Mouse (Mus musculus) bone marrow, adult 2 months (tissue): ENCODE measurements around the gene Lpxn. TPM values are rescaled to one million over a fixed set of nuclear protein-coding genes. Genes with fewer than 3 reads are reported as not detected.

Source experiments
- H3K27ac ChIP-seq: fragments of 200-500 bp; 2 replicates; pipeline ENCODE4 v1.5.1; 2012; ENCODE audit warnings: low read depth, mild to moderate bottlenecking, control low read depth, inconsistent platforms, low read length; ENCODE audit not compliant: control insufficient read depth, poor library complexity, insufficient read depth
- H3K4me1 ChIP-seq: fragments of 200-500 bp; 2 replicates; pipeline ENCODE4 v1.6.1; 2011; ENCODE audit warnings: low read length; ENCODE audit not compliant: control insufficient read depth, insufficient read depth
- H3K4me3 ChIP-seq: fragments of 200-500 bp; replicated peaks from 2 replicates; pipeline ENCODE3; 2011; ENCODE audit warnings: mild to moderate bottlenecking, low read depth, low read length, control low read depth; ENCODE audit not compliant: control insufficient read depth
- CTCF ChIP-seq: fragments of 200-500 bp; IDR thresholded peaks from 2 replicates; pipeline ENCODE4 v1.5.1; 2011; ENCODE audit warnings: low read length, control low read depth; ENCODE audit not compliant: control insufficient read depth, insufficient read depth
- POLR2A ChIP-seq: fragments of 200-500 bp; IDR thresholded peaks from 2 replicates; pipeline ENCODE4 v1.6.1; 2011; ENCODE audit warnings: low read depth, mild to moderate bottlenecking, control low read depth, low read length, borderline replicate concordance; ENCODE audit not compliant: control insufficient read depth
- WGBS: fragments of 180-500 bp; shearing (Covaris S2); methylation state at CpG from one replicate; pipeline ENCODE4 v1.1.7; 2018; 5-methylcytosine and 5-hydroxymethylcytosine counted together
- polyA plus RNA-seq: library from polyadenylated mRNA; stranded (reverse); fragments of >200 nt; gene quantifications from 2 replicates; pipeline ENCODE4 v1.2.4, GENCODE M21; 2011; ENCODE audit warnings: low replicate concordance; ENCODE audit not compliant: missing spikeins, insufficient read depth, insufficient read length

Lpxn gene
- 4.2 and 12.3 TPM in 2 replicates for polyA plus RNA-seq

DNA sequence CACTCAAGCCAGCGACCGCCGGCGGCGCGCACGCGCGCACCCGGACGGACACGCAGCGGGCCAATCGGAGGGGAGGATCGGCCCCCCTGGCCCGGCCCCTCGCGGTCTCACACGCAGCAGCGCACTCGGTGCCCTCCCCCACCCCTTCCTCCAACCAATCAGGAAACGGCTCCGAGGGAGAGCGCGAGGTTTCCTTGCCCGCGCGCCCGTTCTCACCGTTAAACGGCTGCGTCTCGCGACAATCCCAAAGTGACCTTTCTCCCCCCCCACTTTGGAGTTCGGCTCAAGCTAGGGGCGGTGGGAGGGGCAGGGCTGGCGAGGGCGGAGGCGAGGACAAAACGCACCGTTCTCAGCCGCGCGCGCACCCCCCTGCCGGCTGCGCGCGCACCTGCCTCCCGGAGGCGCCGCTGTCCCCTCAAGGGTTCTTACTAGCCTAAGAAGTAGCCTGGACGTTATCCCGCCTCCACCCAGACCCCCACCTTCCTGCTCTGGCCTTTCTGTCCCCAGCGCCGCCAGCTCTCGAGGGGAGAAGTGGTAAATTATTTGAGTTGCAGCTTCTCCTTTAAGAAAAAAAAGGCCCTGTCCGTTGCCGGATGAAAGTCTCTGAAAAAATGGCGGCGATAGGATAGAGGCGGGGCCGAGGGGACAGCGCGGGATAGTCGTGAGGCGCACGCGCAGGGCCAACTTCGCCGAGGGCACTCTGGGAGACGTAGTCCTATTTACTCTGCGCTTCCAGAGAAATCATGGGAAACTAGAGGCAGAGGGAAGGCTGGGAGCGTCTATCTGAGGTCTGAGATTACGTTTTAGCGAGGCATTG lies at the start of gene Lpxn, which contains the start of gene Zfp91:
Gene Lpxn (plus strand): TSS at position 683 of the 817 bp plus-strand sequence.
Gene Zfp91 (minus strand): TSS at position 616 of the 817 bp plus-strand sequence.
- H3K4me3 ChIP-seq, result peak within 1 kb of the TSS; percentile 90
- H3K27ac ChIP-seq, result peak within 1 kb of the TSS; percentile 99
- H3K4me1 ChIP-seq, result peaks cover 1% of the 10 kb centered on the region; the same call in 1 of the 2 replicates
- under 1% methylated on average over 61 of the region's 76 CpGs for WGBS
- TF ChIP-seq CTCF (no peak), POLR2A (peak; percentile 81; the same call in 1 of the 2 replicates)

GRCm38 (mm10) chr19:12756286-12756685 lies 39.7 kb upstream of the Lpxn start:
- TF ChIP-seq CTCF (no peak), POLR2A (no peak)
- Histone ChIP-seq H3K4me3 (no peak overlapping the region), H3K27ac (no peak overlapping the region), H3K4me1 (no peaks in the 10 kb centered on the region)
- WGBS, result 68% methylated on average over 3 of the region's 3 CpGs

DNA sequence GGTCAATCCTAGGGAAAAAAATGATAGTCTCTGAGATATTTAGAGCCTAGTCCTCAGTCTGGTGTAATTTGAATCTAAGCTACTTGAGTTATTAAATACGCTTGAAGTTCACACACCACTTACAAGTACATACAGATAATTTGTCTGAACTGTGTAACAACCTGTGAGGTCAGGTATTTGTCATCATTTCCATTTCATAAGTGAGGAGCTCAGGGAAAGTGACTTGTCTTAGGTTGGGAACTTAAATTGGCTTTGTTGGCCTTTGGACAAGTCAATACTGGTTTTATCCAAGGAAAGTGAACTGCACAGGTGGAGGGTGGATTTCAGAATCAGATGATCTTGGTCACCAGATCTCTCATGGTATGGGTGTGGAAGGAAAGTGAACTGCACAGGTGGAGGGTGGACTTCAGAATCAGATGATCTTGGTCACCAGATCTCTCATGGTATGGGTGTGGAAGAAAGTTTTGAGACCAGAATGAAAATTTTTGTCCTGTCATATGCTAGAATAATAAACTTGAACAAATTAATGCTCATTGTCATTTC lies 37.0 kb upstream of the Lpxn start:
- no peak overlapping the region for H3K4me3 ChIP-seq
- H3K27ac ChIP-seq, result no peak overlapping the region
- WGBS, result 84% methylated on average over 1 of the region's 1 CpGs
- H3K4me1 ChIP-seq, result no peaks in the 10 kb centered on the region
- TF ChIP-seq POLR2A (no peak), CTCF (no peak)

- TF ChIP-seq POLR2A (no peak), CTCF (no peak)
- Histone ChIP-seq H3K27ac (no peak overlapping the region), H3K4me1 (no peaks in the 10 kb centered on the region), H3K4me3 (no peak overlapping the region)
- WGBS, result 89% methylated on average over 2 of the region's 2 CpGs
Measured at GRCm38 (mm10) chr19:12759656-12760055, 36.3 kb upstream of the Lpxn start.

GRCm38 (mm10) chr19:12762212-12763130 lies 33.5 kb upstream of the Lpxn start:
- Histone ChIP-seq H3K27ac (no peak overlapping the region), H3K4me1 (no peaks in the 10 kb centered on the region), H3K4me3 (no peak overlapping the region)
- TF ChIP-seq POLR2A (no peak), CTCF (no peak)
- 50% methylated on average over 2 of the region's 2 CpGs for WGBS

- Histone ChIP-seq H3K4me3 (no peak within 1 kb of the TSS), H3K27ac (no peak within 1 kb of the TSS), H3K4me1 (no peaks in the 10 kb centered on the region)
- WGBS, result 93% methylated on average over 7 of the region's 7 CpGs
- TF ChIP-seq CTCF (no peak), POLR2A (no peak)
Measured at GRCm38 (mm10) chr19:12765308-12765707, 30.7 kb upstream of the Lpxn start, which contains the start of gene Cntf. Gene Cntf, minus strand, starts transcription at chr19:12765632.

DNA sequence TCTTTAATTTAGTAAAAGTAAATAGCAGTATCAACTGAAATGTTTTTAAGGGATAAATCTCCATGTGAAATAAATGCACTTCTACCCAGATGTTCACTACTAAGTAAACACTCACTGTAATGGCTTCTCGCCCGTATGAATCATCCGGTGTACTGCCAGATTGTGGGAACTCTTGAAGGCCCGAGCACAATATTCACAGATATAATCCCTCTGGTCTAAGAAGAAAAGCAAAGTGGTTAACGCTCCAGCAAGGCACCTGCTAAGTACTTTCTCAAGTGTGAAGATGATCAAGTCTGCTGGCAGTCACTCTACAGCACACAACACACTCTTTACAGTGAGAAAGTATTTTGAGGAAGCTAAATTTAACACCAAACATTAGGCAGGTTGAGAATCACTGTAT lies 25.1 kb upstream of the Lpxn start:
- Histone ChIP-seq H3K4me3 (no peak overlapping the region), H3K27ac (no peak overlapping the region), H3K4me1 (no peaks in the 10 kb centered on the region)
- WGBS, result 91% methylated on average over 5 of the region's 5 CpGs
- TF ChIP-seq CTCF, result no peak

DNA sequence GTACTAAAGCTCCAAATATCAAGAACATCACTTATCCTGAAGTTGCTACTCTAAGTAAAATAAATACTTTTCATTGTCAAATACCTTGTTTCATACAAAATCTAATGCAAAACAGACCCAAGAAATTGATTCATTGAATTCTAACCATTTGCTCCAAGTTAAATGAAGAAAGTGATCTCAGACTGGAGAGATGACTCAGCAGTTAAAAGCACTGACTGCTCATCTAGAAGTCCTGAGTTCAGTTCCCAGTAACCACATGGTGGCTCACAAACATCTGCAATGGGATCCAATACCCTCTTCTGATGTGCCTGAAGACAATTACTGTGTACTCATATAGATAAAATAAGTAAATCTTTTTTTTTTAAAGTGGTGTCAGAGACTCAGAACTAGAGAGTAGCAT lies 15.6 kb upstream of the Lpxn start:
- Histone ChIP-seq H3K4me1 (no peaks in the 10 kb centered on the region), H3K4me3 (no peak overlapping the region), H3K27ac (no peak overlapping the region)
- TF ChIP-seq CTCF, result no peak
- TF ChIP-seq POLR2A, result no peak
